Mouse (Mus musculus): Measurements from ENCODE around the gene Fhl3. TPM values are rescaled to one million over a fixed set of nuclear protein-coding genes. Genes with fewer than 3 reads are reported as not detected.
A peak's percentile ranks its signal among the peaks of the same experiment; 100 is the strongest.

The Fhl3 gene
- 10 to 100 TPM; 12.9 to 13.7 TPM for total RNA-seq (2021)

GRCm38 (mm10) chr4:124700248-124700971, at the start of gene Fhl3:
Gene Fhl3 (plus strand): TSS chr4:124700701.
- peak; percentile 60 to 74 for DNase-seq
- intact Hi-C loops (cut with DNase I) = no loop called here

- intact Hi-C loops (cut with DNase I) = no loop called here
- DNase-seq = no peak
Measured at GRCm38 (mm10) chr4:124652886-124653285, 47.6 kb upstream of the Fhl3 start.

GRCm38 (mm10) chr4:124656518-124656853, 44.0 kb upstream of the Fhl3 start, which contains the start of gene Pou3f1:
Gene Pou3f1 (plus strand): TSS chr4:124656807.
- intact Hi-C loops (cut with DNase I) = no loop called here
- no peak for DNase-seq

GRCm38 (mm10) chr4:124656854-124657650, 43.4 kb upstream of the Fhl3 start:
- DNase-seq = peak; percentile 72 to 80
- intact Hi-C loops (cut with DNase I) = no loop called here

- DNase-seq = peak in 1 of 2 experiments; percentile 6
- intact Hi-C loops (cut with DNase I) = no loop called here
Measured at GRCm38 (mm10) chr4:124657781-124658180, 42.7 kb upstream of the Fhl3 start.

- intact Hi-C loops (cut with DNase I) = no loop called here
- peak; percentile 18 to 21 for DNase-seq
Measured at GRCm38 (mm10) chr4:124658412-124658851, 42.1 kb upstream of the Fhl3 start.

- peak; percentile 18 to 42 for DNase-seq
- intact Hi-C loops (cut with DNase I) = no loop called here
Measured at GRCm38 (mm10) chr4:124659251-124660217, 41.0 kb upstream of the Fhl3 start.

- intact Hi-C loops (cut with DNase I) = no loop called here
- DNase-seq = no peak
Measured at GRCm38 (mm10) chr4:124660603-124661002, 39.9 kb upstream of the Fhl3 start.

- DNase-seq = no peak
- intact Hi-C loops (cut with DNase I) = no loop called here
Measured at GRCm38 (mm10) chr4:124663034-124663433, 37.5 kb upstream of the Fhl3 start.

GRCm38 (mm10) chr4:124664185-124664584, 36.3 kb upstream of the Fhl3 start:
- intact Hi-C loops (cut with DNase I) = no loop called here
- DNase-seq = no peak

GRCm38 (mm10) chr4:124664604-124665003, 35.9 kb upstream of the Fhl3 start:
- DNase-seq = no peak
- intact Hi-C loops (cut with DNase I) = no loop called here

GRCm38 (mm10) chr4:124667476-124668033, 32.9 kb upstream of the Fhl3 start:
- intact Hi-C loops (cut with DNase I) = no loop called here
- no peak for DNase-seq

- intact Hi-C loops (cut with DNase I) = no loop called here
- no peak for DNase-seq
Measured at GRCm38 (mm10) chr4:124668078-124668477, 32.4 kb upstream of the Fhl3 start.

- intact Hi-C loops (cut with DNase I) = no loop called here
- DNase-seq = no peak
Measured at GRCm38 (mm10) chr4:124670232-124670631, 30.3 kb upstream of the Fhl3 start.

- DNase-seq = no peak
- intact Hi-C loops (cut with DNase I) = no loop called here
Measured at GRCm38 (mm10) chr4:124671583-124671982, 28.9 kb upstream of the Fhl3 start.

- intact Hi-C loops (cut with DNase I) = no loop called here
- no peak for DNase-seq
Measured at GRCm38 (mm10) chr4:124672347-124673320, 27.9 kb upstream of the Fhl3 start.

- no peak for DNase-seq
- intact Hi-C loops (cut with DNase I) = loop anchor here (1.0 to 5.0 kb wide), 4 partner anchors 446 to 734 kb away; no protein-coding TSS in a partner anchor
Measured at GRCm38 (mm10) chr4:124674334-124675032, 26.0 kb upstream of the Fhl3 start.

GRCm38 (mm10) chr4:124675037-124675436, 25.5 kb upstream of the Fhl3 start:
- DNase-seq = peak; percentile 57 to 74
- intact Hi-C loops (cut with DNase I) = loop anchor here (1.0 to 5.0 kb wide), 4 partner anchors 447 to 734 kb away; no protein-coding TSS in a partner anchor

Data from heart, postnatal 36 days (tissue).